In the genomic region with DNA sequence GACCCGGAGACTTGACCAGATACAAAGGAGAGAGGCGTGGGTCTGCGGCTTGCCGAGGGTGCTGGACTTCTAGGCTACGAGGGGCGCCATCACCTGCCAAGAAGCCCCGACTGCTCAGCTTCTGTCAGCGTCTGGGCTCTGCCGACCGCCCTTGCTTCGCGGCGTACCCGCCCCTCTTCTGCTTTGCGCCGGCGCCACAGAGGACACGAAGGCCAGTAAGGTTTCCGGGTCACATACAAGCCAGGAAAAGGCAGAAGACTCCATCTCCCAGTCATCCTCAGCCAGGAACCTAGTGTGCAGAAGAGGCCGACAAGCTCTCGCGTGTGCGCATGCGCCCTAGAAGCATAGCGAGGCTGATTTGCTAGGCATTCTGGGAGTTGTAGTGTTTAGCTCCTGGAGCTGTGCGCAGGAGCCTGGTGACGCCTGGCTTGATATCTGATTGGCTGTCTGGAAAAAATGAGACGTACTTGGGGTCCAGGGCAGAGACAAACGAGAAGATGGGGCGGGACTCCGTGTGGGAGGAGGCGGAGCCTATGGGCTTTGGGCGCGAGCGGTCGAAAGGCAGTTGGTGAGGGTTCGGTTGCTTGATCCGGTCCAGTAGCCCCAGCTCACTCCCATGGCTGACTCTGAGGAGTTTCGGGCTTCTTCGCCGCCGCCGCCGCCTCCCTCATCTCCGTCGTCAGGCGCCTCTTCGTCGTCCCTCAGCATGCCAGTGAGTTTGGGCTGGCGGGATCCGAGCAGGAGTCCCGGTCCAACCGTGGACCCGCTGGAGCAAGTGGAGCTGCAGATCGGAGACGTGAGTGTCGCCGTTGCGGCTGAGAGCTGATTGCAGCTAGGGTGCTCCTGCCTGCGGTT, we compare ENCODE assay signal across 7 mouse cellular contexts. TPM values are rescaled to one million over a fixed set of nuclear protein-coding genes. Genes with fewer than 3 reads are reported as not detected.
DNase-seq lines count a peak whose midpoint lies in the region; ATAC-seq lines count a peak whose summit lies in the region.

Gene 4930579G24Rik (plus strand): TSS at position 519 of the 855 bp plus-strand sequence.

- H3K27me3 ChIP-seq in intestine, embryonic 15.5 days (replicated peaks), result no peaks in the 10 kb centered on the region
- H3K27me3 ChIP-seq in midbrain, embryonic 10.5 days (ENCODE audit: low read depth, poor library complexity, severe bottlenecking), result no peaks in the 10 kb centered on the region

- peak within 1 kb of the TSS; percentile 63 for H3K4me3 ChIP-seq in intestine, embryonic 15.5 days (replicated peaks)
- H3K4me3 ChIP-seq in midbrain, embryonic 10.5 days, result peak within 1 kb of the TSS; percentile 77

- intact Hi-C loops in gastrocnemius, postnatal 36 days (cut with DNase I), result no loop called here
- intact Hi-C loops in left cerebral cortex, postnatal 25 days (cut with DNase I), result no loop called here

- peak within 1 kb of the TSS; percentile 66 for H3K9ac ChIP-seq in intestine, embryonic 15.5 days

- peak; percentile 99 for ATAC-seq in intestine, embryonic 15.5 days

- peaks cover 14% of the 10 kb centered on the region for H3K36me3 ChIP-seq in intestine, embryonic 15.5 days
- peaks cover 30% of the 10 kb centered on the region for H3K36me3 ChIP-seq in midbrain, embryonic 10.5 days

- H3K4me2 ChIP-seq in intestine, embryonic 15.5 days (replicated peaks), result peak within 1 kb of the TSS; percentile 71

- DNase-seq in adrenal gland, adult 2 months, result peak; percentile 97
- peak; percentile 97 for DNase-seq in embryo, embryonic 11.5 days (ENCODE audit: low read depth, low spot score)
- peak; percentile 89 to 91 for DNase-seq in gastrocnemius, postnatal 36 days
- DNase-seq in left cerebral cortex, postnatal 25 days (ENCODE audit: low spot score in 2 of 2), result peak; percentile 96 to 100
- DNase-seq in midbrain, embryonic 10.5 days (ENCODE audit: low spot score), result peak; percentile 98
- peak; percentile 87 for DNase-seq in right cerebral cortex, postnatal 4 days

- no peaks in the 10 kb centered on the region for H3K9me3 ChIP-seq in intestine, embryonic 15.5 days
- H3K9me3 ChIP-seq in midbrain, embryonic 10.5 days (replicated peaks), result peaks cover 11% of the 10 kb centered on the region

- peak within 1 kb of the TSS; percentile 80 for H3K27ac ChIP-seq in intestine, embryonic 15.5 days
- peak within 1 kb of the TSS; percentile 94 for H3K27ac ChIP-seq in midbrain, embryonic 10.5 days (replicated peaks)

- H3K4me1 ChIP-seq in intestine, embryonic 15.5 days (replicated peaks), result no peaks in the 10 kb centered on the region
- H3K4me1 ChIP-seq in midbrain, embryonic 10.5 days, result peaks cover 21% of the 10 kb centered on the region

- WGBS in intestine, embryonic 15.5 days, result under 1% methylated on average over 60 of the region's 60 CpGs
- under 1% methylated on average over 60 of the region's 60 CpGs for WGBS in midbrain, embryonic 10.5 days

RNA-seq across cellular contexts. Expression of gene 4930579G24Rik, which starts in this region (rescaled TPM):
- total RNA-seq in adrenal gland, adult 2 months (2021), result 1 to 10 TPM; 1.0 to 2.2 TPM
- polyA plus RNA-seq in adrenal gland, adult 2 months (2012; rRNA removed), result 1.1 and 1.2 TPM in 2 replicates
- 1 to 10 TPM; 1.3 to 1.4 TPM for total RNA-seq in gastrocnemius, postnatal 36 days (2021)
- 19.9 and 22.5 TPM in 2 replicates for polyA plus RNA-seq in intestine, embryonic 15.5 days (2015; fragmentation: Nextera tagmentation; extraction: Ambion mirVana)
- 1 to 10 TPM; 1.4 TPM for total RNA-seq in left cerebral cortex, postnatal 25 days (2021)
- 26.5 and 28.1 TPM in 2 replicates for polyA plus RNA-seq in midbrain, embryonic 10.5 days (2016; fragmentation: Nextera tagmentation; extraction: Ambion mirVana)

Comparison
In these comparisons a context has a peak if more than half of its experiments do, and no peak if none do; other contexts are left out.
1. Peak in every context shown above with its lines: DNase-seq, ATAC-seq, H3K4me3 ChIP-seq and H3K27ac ChIP-seq.